Mouse (Mus musculus) Muller cell, postnatal 12 days (primary cell): Measurements from ENCODE around the gene Psma1.
A peak's percentile ranks its signal among the peaks of the same experiment; 100 is the strongest.

Experiments
- DNase-seq: peaks from one replicate; pipeline ENCODE4 v3.0.0-alpha.2; 2015; ENCODE audit errors: inconsistent ontology term

Psma1 gene

GRCm38 (mm10) chr7:114276005-114276752, at the start of gene Psma1:
Gene Psma1, minus strand, starts transcription at chr7:114276118.
- DNase-seq: peak; percentile 99

- no peak for DNase-seq
Observed at GRCm38 (mm10) chr7:114323527-114323926, 47.6 kb upstream of the Psma1 start.

- DNase-seq: peak; percentile 99
Observed at GRCm38 (mm10) chr7:114322531-114323441, 46.9 kb upstream of the Psma1 start.

DNA sequence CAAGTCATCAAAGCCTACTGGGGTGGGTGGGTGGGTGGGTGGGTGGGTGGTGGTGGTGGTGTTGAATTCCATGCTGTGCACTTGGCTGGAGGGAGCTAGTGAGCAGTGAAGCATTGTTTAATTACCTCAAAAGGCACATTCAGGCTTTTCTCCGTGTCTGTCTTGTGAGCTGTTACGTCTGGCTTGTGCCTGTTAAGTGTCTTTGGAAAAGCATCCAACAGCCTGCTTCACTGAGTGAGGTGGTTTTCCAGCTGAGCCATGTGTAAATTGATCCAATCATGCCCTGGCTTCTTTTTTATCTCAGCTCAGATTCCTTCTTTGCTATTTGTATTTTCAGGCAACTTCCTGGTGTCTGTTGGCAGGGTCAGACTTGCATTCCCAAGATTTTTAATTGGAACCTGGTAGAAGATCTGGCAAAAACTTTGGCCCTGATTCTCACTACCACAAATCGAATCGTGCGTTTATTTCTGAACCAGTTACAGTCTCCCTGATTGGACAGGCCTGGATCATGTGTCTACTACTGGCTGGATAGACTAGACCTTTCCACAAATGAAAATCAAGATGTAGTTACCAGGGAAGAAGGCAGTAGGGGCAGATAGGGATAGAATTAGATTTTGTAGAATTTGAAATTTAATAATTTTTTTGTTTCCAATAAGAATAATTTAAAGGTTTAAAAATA, 45.9 kb upstream of the Psma1 start:
- peak; percentile 89 for DNase-seq

- no peak for DNase-seq
Observed at GRCm38 (mm10) chr7:114317896-114318295, 42.0 kb upstream of the Psma1 start.

DNA sequence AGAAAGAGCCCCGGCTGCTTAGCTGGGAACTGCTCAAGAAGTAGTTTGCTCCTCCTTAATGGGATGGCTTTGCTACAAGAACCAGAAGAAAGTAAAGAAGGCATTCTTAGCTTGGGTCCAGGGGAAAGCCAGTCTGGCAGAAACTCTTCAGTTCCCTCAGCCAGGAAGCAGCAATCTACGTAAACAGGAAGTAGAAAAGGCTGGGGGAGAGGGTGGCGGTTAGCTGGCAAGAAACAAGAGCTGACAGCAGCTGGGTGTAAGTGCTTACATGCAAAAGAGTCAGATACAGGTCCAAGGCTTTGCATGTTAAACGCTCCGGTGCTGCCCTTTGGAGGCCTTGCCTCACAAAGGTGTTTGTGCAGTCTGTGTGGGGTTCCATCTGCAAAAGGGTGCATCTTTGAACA, 41.5 kb upstream of the Psma1 start:
- DNase-seq: peak; percentile 61

- DNase-seq: peak; percentile 93
Observed at GRCm38 (mm10) chr7:114316361-114316871, 40.5 kb upstream of the Psma1 start.

- DNase-seq: no peak
Observed at GRCm38 (mm10) chr7:114311209-114311608, 35.3 kb upstream of the Psma1 start.

DNA sequence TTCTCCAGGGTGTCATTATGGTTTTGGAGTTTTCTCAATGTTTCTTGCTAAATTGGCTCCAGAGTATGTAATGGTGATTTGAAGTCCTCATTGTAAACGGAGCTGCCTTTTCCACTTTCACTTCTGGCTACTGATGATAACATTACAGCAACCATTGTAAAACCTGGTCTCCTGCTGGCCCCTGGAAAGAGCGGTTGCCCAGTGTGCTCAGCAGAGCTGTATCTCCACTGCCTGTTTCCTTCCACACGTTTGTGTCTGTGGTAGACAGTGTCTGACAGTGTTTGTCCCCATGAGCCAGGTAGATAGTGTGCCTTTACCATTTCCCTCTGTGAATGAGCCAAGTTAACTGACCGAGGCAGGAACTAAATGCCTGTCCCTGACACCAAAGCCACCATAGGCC, 33.1 kb upstream of the Psma1 start:
- DNase-seq: no peak

GRCm38 (mm10) chr7:114301293-114301782, 25.4 kb upstream of the Psma1 start:
- DNase-seq: no peak

DNA sequence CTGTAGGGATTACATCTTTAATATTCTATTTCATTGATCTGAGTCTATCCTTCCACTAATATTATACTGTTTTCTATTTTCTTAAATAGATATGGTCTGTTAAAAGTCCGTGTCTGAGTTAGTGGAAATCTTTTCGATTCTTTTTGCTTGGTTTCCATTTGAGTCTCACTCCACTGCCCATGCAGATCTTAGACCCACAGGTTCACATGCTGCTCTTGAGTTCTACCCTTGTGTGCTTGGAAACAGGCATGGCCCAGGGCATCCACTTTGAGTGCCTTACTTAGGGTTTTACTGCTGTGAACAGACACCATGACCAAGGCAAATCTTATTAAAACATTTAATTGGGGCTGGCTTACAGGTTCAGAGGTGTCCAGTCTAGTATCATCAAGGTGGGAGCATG, 24.9 kb upstream of the Psma1 start:
- no peak for DNase-seq

DNA sequence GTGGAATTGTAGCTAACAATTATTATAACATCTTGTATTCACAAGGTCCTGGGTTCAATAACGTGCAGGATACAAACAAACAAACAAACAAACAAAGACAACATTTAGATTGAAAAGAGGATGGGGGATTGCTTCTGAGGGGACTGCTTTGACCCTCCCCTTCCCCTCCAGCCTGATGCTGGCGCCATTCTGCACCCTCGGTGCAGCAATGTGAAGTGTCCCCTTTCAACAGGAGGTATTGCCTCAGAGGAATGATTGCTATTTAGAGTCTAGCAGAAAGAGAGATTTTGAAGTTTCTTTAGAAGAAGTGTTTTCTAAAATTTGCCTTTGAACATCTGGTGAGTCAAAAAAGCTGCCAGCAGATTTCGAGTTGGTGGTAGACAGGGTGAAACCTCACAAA, 23.3 kb upstream of the Psma1 start:
- no peak for DNase-seq

- no peak for DNase-seq
Observed at GRCm38 (mm10) chr7:114294698-114295097, 18.8 kb upstream of the Psma1 start.

DNA sequence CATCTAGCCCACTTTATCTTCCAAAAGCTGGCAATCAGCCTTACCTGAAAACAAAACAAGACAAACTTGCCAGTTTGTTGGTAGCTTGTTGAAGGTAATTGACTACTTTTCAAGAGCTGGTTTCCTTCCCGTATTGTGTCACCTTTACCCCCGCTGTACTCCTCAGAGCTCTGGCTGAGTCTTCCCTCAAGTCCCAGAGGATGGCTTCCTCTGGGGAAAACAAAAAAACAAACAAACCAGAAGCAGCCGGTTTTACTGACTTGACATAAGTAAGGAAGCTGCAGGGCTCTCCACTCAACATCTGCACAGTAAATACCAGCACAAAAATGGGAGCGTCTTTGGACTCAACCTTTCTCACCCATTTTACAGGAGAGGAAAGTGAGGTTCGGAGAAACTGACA, 18.0 kb upstream of the Psma1 start:
- DNase-seq: no peak

- DNase-seq: peak; percentile 73
Observed at GRCm38 (mm10) chr7:114292501-114292971, 16.6 kb upstream of the Psma1 start.

DNA sequence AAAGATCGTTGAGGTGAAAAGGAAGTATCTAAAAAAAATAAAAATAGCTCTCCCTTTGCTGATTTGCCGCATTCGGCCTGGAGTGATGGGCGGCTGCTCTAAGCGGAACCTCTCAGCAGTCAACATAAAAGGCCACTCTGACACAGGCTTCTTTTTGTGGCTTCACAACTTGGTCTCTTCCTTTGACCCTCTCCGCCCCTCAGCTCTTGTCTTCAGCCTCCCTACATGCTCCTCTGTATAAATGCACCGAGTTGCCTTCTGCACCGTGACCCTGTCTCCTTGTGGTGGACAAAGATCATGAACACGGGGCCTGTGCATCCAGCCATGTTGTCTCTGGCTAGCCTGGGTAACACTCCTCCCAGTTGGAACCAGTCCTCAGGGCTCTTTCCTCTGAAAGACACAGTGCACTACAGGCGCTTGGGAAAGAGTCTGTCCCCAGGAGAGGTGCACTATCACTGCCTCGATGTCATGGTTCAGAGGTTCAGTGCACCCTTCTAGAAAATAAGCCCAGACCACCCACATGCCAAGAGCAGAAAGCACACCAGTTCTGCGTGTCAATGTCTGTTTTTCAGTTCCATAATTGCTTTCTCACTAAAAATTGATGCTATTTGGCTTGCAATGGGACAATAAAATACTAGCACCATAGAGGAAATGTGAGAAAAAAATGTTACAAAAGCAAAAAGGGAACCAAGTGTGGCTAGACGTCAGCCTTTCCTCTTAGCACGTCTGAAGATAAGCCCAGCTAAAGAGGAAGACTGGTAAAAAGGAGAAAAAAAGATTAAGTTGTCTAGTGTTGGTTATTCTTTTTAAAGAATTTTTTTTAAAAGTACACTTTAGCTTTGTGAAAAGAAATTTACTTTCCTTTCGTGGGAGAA, 15.8 kb upstream of the Psma1 start:
- DNase-seq: peak; percentile 13

DNA sequence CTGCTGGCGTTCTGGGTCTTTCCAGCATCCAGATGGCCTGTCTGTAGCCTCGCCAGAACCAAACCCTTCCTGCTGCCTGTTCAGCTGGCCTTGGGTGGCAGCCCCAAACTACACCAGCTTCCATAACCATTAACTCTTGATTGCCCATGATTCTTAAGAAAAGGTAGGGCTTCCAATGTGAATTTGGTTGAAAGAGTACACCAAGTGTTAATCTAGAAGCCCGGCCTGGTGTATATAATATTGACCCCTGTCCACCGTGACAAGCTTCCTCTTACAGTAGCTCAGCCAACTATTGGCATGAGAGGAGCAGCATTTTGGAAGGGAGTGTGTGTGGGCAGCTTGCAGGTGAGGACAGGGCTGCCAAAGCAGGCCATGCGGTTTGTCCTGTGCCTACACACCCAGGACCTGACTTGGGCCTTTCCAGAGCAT, 14.2 kb upstream of the Psma1 start:
- DNase-seq: no peak

DNA sequence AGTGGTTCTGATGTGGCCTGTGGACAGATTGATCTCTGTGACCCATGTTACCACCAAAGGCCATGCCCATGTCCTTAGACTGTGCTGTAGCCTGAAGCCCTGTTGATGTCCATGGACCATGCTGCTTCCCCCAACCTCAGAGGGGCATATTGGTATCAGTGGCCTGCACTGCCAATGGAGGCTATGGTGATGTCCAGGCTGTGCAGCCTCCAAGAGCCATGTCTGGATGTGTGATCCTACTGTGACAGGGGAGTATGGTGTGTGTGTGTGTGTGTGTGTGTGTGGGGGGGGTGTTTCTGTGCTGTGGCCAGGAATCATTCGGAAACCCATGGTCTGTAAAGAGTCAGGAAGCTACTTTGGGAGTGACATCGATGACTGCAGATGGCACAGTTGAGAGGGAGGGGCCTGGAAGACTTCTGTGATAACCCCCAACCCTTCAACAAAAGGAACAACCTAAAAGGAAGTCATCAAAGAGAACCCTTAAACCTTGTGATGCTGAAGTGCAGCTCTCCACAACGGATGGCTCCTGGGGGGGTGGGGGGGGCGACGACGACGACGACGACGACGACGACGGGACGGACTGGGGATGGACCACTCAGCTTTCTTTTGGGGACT, 8.5 kb upstream of the Psma1 start:
- no peak for DNase-seq

DNA sequence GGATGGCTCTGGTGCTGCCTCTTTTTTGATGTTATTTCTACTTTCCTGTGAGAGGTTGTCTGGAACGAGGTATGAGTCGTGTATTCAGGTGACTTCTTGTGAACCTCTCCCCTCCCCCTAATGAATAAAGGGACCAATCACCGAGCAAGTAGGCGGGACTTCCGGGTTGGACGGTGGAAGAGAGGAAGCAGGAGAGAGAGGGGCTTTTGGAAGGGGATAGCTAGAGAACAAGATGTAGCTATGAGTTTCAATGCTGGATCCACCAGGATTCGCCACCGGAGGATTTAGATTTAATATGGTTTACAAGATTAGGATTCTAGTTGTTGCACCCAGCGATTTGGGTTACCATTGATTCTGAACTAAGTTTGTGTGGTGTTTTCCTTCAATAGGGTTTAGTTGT, 7.1 kb upstream of the Psma1 start:
- no peak for DNase-seq

GRCm38 (mm10) chr7:114281671-114282070, 5.8 kb upstream of the Psma1 start:
- peak; percentile 20 for DNase-seq
